In the genomic region with DNA sequence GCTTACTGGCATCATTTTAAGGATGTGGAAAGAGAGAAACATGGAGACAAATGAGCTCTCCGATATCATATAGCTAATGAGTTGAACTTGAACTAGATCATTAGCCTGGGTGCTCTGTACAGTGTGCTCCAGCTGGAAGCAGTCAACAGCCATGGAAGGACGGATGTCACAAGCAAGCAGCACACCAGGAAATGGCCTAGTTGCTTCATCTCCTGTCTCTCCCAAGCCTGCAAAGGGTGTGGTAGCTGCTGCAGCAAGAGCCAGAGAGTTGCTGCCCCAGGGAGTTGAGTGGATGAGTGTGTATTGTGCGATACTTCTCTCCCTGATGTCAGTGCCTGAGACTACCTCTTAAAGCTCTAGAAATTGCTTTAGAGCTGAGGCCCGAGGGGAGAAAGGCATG, we compare ENCODE assay signal across 9 mouse cellular contexts.
DNase-seq lines count a peak whose midpoint lies in the region; ATAC-seq and TF ChIP-seq lines count a peak whose summit lies in the region.
"Had no signal": no experiment of that assay in that cellular context is flagged by ENCODE, and none has a peak within 500 bp of the region (broad histone marks: within the 10 kb centered on the region; RNA-seq: fewer than 3 reads in every experiment).

No protein-coding gene starts in this region.

- ATAC-seq in intestine, embryonic 15.5 days: peak; percentile 44; the same call in 1 of the 2 replicates
- ATAC-seq in intestine, postnatal 0 days: no peak
- no peak for ATAC-seq in forebrain, embryonic 11.5 days (replicated peaks; ENCODE audit: low FRiP score)

- no peaks in the 10 kb centered on the region for H3K9me3 ChIP-seq in intestine, embryonic 15.5 days
- H3K9me3 ChIP-seq in intestine, postnatal 0 days (ENCODE audit: control insufficient read depth): no peaks in the 10 kb centered on the region
- H3K9me3 ChIP-seq in forebrain, embryonic 11.5 days (ENCODE audit: control insufficient read depth, low read length): no peaks in the 10 kb centered on the region

- no peak for TF ChIP-seq CTCF in intestine, postnatal 0 days (IDR thresholded peaks at IDR 0.05; ENCODE audit: low read depth)

- no peaks in the 10 kb centered on the region for H3K36me3 ChIP-seq in intestine, embryonic 15.5 days
- H3K36me3 ChIP-seq in intestine, postnatal 0 days (ENCODE audit: control insufficient read depth, insufficient read depth): peaks cover 5% of the 10 kb centered on the region
- no peaks in the 10 kb centered on the region for H3K36me3 ChIP-seq in forebrain, embryonic 11.5 days (ENCODE audit: control insufficient read depth, insufficient read depth, low read length)

- no peak overlapping the region for H3K27ac ChIP-seq in intestine, embryonic 15.5 days
- no peak overlapping the region for H3K27ac ChIP-seq in intestine, postnatal 0 days (ENCODE audit: low read depth, low read length)
- H3K27ac ChIP-seq in forebrain, embryonic 11.5 days (ENCODE audit: low read depth, low read length): no peak overlapping the region

- 65% methylated on average over 4 of the region's 4 CpGs for WGBS in intestine, embryonic 15.5 days
- 47% methylated on average over 4 of the region's 4 CpGs for WGBS in intestine, postnatal 0 days
- WGBS in forebrain, embryonic 11.5 days: 87% methylated on average over 4 of the region's 4 CpGs

- DNase-seq in gastrocnemius, postnatal 14 days: peak; percentile 60
- peak; percentile 40 for DNase-seq in kidney, adult 9 months
- peak; percentile 86 for DNase-seq in lung, postnatal 36 days
- no peak for DNase-seq in urinary bladder, adult 2 months (ENCODE audit: low spot score)
- DNase-seq in thymus, adult 18-20 months: no peak
- DNase-seq in forebrain, embryonic 11.5 days (ENCODE audit: low spot score): no peak
- DNase-seq: cerebellum, adult 9-10 months had no signal

- intact Hi-C loops in gastrocnemius, postnatal 14 days (cut with DNase I; ENCODE audit: low total_unique reads): no loop called here

- no peaks in the 10 kb centered on the region for H3K27me3 ChIP-seq in intestine, embryonic 15.5 days (replicated peaks)
- no peaks in the 10 kb centered on the region for H3K27me3 ChIP-seq in intestine, postnatal 0 days (replicated peaks; ENCODE audit: control insufficient read depth, insufficient read depth, low read length)
- no peaks in the 10 kb centered on the region for H3K27me3 ChIP-seq in forebrain, embryonic 11.5 days (ENCODE audit: control insufficient read depth, insufficient read depth, low read length)

- peaks cover 22% of the 10 kb centered on the region for H3K4me1 ChIP-seq in intestine, embryonic 15.5 days (replicated peaks)
- no peaks in the 10 kb centered on the region for H3K4me1 ChIP-seq in intestine, postnatal 0 days (replicated peaks; ENCODE audit: control insufficient read depth, insufficient read depth, low read length)
- no peaks in the 10 kb centered on the region for H3K4me1 ChIP-seq in forebrain, embryonic 11.5 days (replicated peaks; ENCODE audit: control insufficient read depth, insufficient read depth, low read length)

- no peak overlapping the region for H3K4me2 ChIP-seq in intestine, embryonic 15.5 days (replicated peaks)
- H3K4me2 ChIP-seq in intestine, postnatal 0 days (replicated peaks; ENCODE audit: low read depth): no peak overlapping the region
- no peak overlapping the region for H3K4me2 ChIP-seq in forebrain, embryonic 11.5 days (ENCODE audit: low read depth, low read length, severe bottlenecking)

- H3K4me3 ChIP-seq in intestine, embryonic 15.5 days (replicated peaks): no peak overlapping the region
- H3K4me3 ChIP-seq in intestine, postnatal 0 days (ENCODE audit: low read depth, low read length): no peak overlapping the region
- H3K4me3 ChIP-seq in forebrain, embryonic 11.5 days (ENCODE audit: low read depth, low read length): no peak overlapping the region

- no peak overlapping the region for H3K9ac ChIP-seq in intestine, embryonic 15.5 days
- no peak overlapping the region for H3K9ac ChIP-seq in intestine, postnatal 0 days (ENCODE audit: low read depth, low read length)
- H3K9ac ChIP-seq in forebrain, embryonic 11.5 days (ENCODE audit: low read length): no peak overlapping the region

Comparison
In these comparisons a context has a peak if more than half of its experiments do, and no peak if none do; other contexts are left out.
1. DNase-seq: peak in gastrocnemius, postnatal 14 days (single experiment), kidney, adult 9 months (single experiment) and lung, postnatal 36 days (single experiment); none in urinary bladder, adult 2 months (single experiment), thymus, adult 18-20 months (0 of 2) and forebrain, embryonic 11.5 days (single experiment).